9 mouse cellular contexts compared by ENCODE assay signal in the genomic region with DNA sequence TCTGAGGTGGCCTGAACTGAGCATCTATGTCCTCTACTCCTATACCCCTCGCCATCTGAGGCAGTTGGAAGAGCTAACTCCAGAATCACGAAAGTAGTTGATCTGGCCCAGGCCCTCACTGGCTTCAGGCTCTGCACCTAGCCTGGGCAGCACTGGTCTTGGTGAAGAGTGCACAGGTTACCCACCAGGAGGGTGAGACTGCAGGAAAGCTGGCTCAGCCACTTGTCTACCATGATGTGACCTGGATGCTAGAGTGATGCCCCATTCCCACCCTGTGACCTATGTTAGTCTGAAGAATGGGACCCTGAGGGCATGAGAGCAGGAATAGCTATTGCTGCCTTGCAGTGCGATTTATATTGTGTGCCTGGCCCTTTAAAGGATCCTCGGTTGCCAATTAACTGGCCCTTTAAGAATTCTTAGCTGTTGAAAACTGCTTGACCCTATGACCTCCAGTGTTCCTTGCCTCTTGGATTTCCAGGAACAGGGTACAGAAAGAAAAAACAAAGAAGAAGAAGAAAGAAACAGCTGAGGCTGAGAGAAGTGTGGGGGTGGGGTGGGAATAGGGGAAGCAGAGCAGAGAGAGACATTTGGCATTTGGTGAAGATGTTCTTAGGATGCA.
DNase-seq lines count a peak whose midpoint lies in the region; ATAC-seq and TF ChIP-seq lines count a peak whose summit lies in the region.
"Had no signal": no experiment of that assay in that cellular context is flagged by ENCODE, and none has a peak within 500 bp of the region (broad histone marks: within the 10 kb centered on the region; RNA-seq: fewer than 3 reads in every experiment).

No protein-coding gene starts in this region.

- H3K36me3 ChIP-seq in kidney, embryonic 16.5 days (ENCODE audit: insufficient read depth, low read length): no peaks in the 10 kb centered on the region
- H3K36me3 ChIP-seq in forebrain, postnatal 0 days (ENCODE audit: insufficient read depth): no peaks in the 10 kb centered on the region
- H3K36me3 ChIP-seq in midbrain, postnatal 0 days (ENCODE audit: insufficient read depth, low read length): no peaks in the 10 kb centered on the region
- no peaks in the 10 kb centered on the region for H3K36me3 ChIP-seq in intestine, embryonic 16.5 days (ENCODE audit: control insufficient read depth, insufficient read depth, low read length)
- H3K36me3 ChIP-seq: embryonic facial prominence, embryonic 13.5 days had no signal

- 0 out of 2 replicates have a peak, but pooled peaks cover 3% of the 10 kb centered on the region for H3K4me1 ChIP-seq in kidney, embryonic 16.5 days (ENCODE audit: insufficient read depth, low read length)
- H3K4me1 ChIP-seq in forebrain, postnatal 0 days (ENCODE audit: insufficient read depth): no peaks in the 10 kb centered on the region
- H3K4me1 ChIP-seq in midbrain, postnatal 0 days (ENCODE audit: insufficient read depth, low read length): no peaks in the 10 kb centered on the region
- no peaks in the 10 kb centered on the region for H3K4me1 ChIP-seq in intestine, embryonic 16.5 days (ENCODE audit: control insufficient read depth, insufficient read depth, low read length)
- H3K4me1 ChIP-seq: embryonic facial prominence, embryonic 13.5 days had no signal

- H3K4me2 ChIP-seq in kidney, embryonic 16.5 days (replicated peaks; ENCODE audit: low read depth, low read length): no peak overlapping the region
- no peak overlapping the region for H3K4me2 ChIP-seq in forebrain, postnatal 0 days (ENCODE audit: low read depth)
- no peak overlapping the region for H3K4me2 ChIP-seq in midbrain, postnatal 0 days (ENCODE audit: low read depth, low read length, poor library complexity, severe bottlenecking)
- no peak overlapping the region for H3K4me2 ChIP-seq in intestine, embryonic 16.5 days (ENCODE audit: low read depth, low read length)
- H3K4me2 ChIP-seq: embryonic facial prominence, embryonic 13.5 days had no signal

- no peaks in the 10 kb centered on the region for H3K27me3 ChIP-seq in kidney, embryonic 16.5 days (ENCODE audit: insufficient read depth, low read length)
- H3K27me3 ChIP-seq in forebrain, postnatal 0 days (ENCODE audit: insufficient read depth, low read length): no peaks in the 10 kb centered on the region
- no peaks in the 10 kb centered on the region for H3K27me3 ChIP-seq in midbrain, postnatal 0 days (ENCODE audit: insufficient read depth, low read length)
- no peaks in the 10 kb centered on the region for H3K27me3 ChIP-seq in intestine, embryonic 16.5 days (replicated peaks; ENCODE audit: control insufficient read depth, insufficient read depth, low read length)
- H3K27me3 ChIP-seq: embryonic facial prominence, embryonic 13.5 days had no signal

- H3K4me3 ChIP-seq in kidney, embryonic 16.5 days (ENCODE audit: low read length): no peak overlapping the region
- no peak overlapping the region for H3K4me3 ChIP-seq in forebrain, postnatal 0 days (ENCODE audit: low read depth, low read length)
- no peak overlapping the region for H3K4me3 ChIP-seq in midbrain, postnatal 0 days (ENCODE audit: low read depth, low read length)
- H3K4me3 ChIP-seq in intestine, embryonic 16.5 days (ENCODE audit: low read length): no peak overlapping the region
- H3K4me3 ChIP-seq: embryonic facial prominence, embryonic 13.5 days had no signal

- H3K9ac ChIP-seq in kidney, embryonic 16.5 days (replicated peaks; ENCODE audit: low read length): no peak overlapping the region
- no peak overlapping the region for H3K9ac ChIP-seq in forebrain, postnatal 0 days
- no peak overlapping the region for H3K9ac ChIP-seq in midbrain, postnatal 0 days (replicated peaks; ENCODE audit: low read length, poor library complexity, severe bottlenecking)
- H3K9ac ChIP-seq in intestine, embryonic 16.5 days (ENCODE audit: low read depth, low read length): no peak overlapping the region
- H3K9ac ChIP-seq: embryonic facial prominence, embryonic 13.5 days had no signal

- no peak for TF ChIP-seq CTCF in forebrain, postnatal 0 days (IDR thresholded peaks at IDR 0.05; ENCODE audit: low read depth)
- no peak for TF ChIP-seq CTCF in midbrain, postnatal 0 days (IDR thresholded peaks at IDR 0.05)

- DNase-seq in kidney, adult 18-20 months: no peak
- peak; percentile 61 for DNase-seq in embryo, embryonic 11 days
- DNase-seq in forebrain, postnatal 0 days: peak; percentile 1
- peak; percentile 2 for DNase-seq in midbrain, postnatal 0 days (ENCODE audit: low spot score)
- no peak for DNase-seq in gastrocnemius, postnatal 4 days (ENCODE audit: low spot score in 2 of 2)
- DNase-seq: kidney, adult 8-10 months had no signal

- H3K27ac ChIP-seq in kidney, embryonic 16.5 days (ENCODE audit: low read length): no peak overlapping the region
- no peak overlapping the region for H3K27ac ChIP-seq in forebrain, postnatal 0 days (ENCODE audit: low read depth, low read length)
- H3K27ac ChIP-seq in midbrain, postnatal 0 days (ENCODE audit: low read depth, low read length): no peak overlapping the region
- H3K27ac ChIP-seq in intestine, embryonic 16.5 days (ENCODE audit: low read length): no peak overlapping the region
- H3K27ac ChIP-seq: embryonic facial prominence, embryonic 13.5 days had no signal

- H3K9me3 ChIP-seq in kidney, embryonic 16.5 days (ENCODE audit: low read length): no peaks in the 10 kb centered on the region
- H3K9me3 ChIP-seq in forebrain, postnatal 0 days (ENCODE audit: low read length): no peaks in the 10 kb centered on the region
- H3K9me3 ChIP-seq in midbrain, postnatal 0 days (ENCODE audit: low read length): no peaks in the 10 kb centered on the region
- H3K9me3 ChIP-seq in intestine, embryonic 16.5 days (ENCODE audit: control insufficient read depth, low read length): no peaks in the 10 kb centered on the region
- H3K9me3 ChIP-seq: embryonic facial prominence, embryonic 13.5 days had no signal

- ATAC-seq in kidney, embryonic 16.5 days (ENCODE audit: low FRiP score, low TSS enrichment): peak; percentile 42; the same call in 1 of the 2 replicates
- ATAC-seq in forebrain, postnatal 0 days: no peak
- no peak for ATAC-seq in midbrain, postnatal 0 days (ENCODE audit: low FRiP score)
- ATAC-seq in intestine, embryonic 16.5 days: no peak

- WGBS in kidney, embryonic 16.5 days: 59% methylated on average over 4 of the region's 4 CpGs
- WGBS in forebrain, postnatal 0 days: 45% methylated on average over 4 of the region's 4 CpGs
- WGBS in midbrain, postnatal 0 days: 60% methylated on average over 4 of the region's 4 CpGs
- 54% methylated on average over 4 of the region's 4 CpGs for WGBS in intestine, embryonic 16.5 days

Comparison
In these comparisons a context has a peak if more than half of its experiments do, and no peak if none do; other contexts are left out.
1. DNase-seq: peak in embryo, embryonic 11 days (single experiment), forebrain, postnatal 0 days (single experiment) and midbrain, postnatal 0 days (single experiment); none in kidney, adult 18-20 months (single experiment) and gastrocnemius, postnatal 4 days (0 of 2).